Mouse (Mus musculus): ENCODE results near the gene Dnajc5. TPM values are rescaled to one million over a fixed set of nuclear protein-coding genes. Genes with fewer than 3 reads are reported as not detected.

Gene Dnajc5
- total and polyA plus RNA-seq, 2 experiments from 2014 or later = 72.6 to 190 TPM

- WGBS = 48% methylated on average over 2 of the region's 2 CpGs
- 0 out of 2 replicates have a peak, but pooled peaks have one; percentile 7 for TF ChIP-seq CTCF (IDR thresholded peaks at IDR 0.05; ENCODE audit: low read depth)
- TF ChIP-seq EP300 (IDR thresholded peaks at IDR 0.05; ENCODE audit: low read depth) = no peak
- peak overlapping the region; percentile 10; the same call in 1 of the 2 replicates for H3K4me2 ChIP-seq (ENCODE audit: low read depth, low read length)
- ATAC-seq (ENCODE audit: insufficient read depth, low read depth) (peak; percentile 83), DNase-seq (ENCODE audit: low spot score) (peak; percentile 35)
- H3K27me3 ChIP-seq (ENCODE audit: control insufficient read depth, insufficient read depth, low read length) = no peaks in the 10 kb centered on the region
- H3K4me3 ChIP-seq (ENCODE audit: low read depth, low read length) = no peak overlapping the region
- H3K4me1 ChIP-seq (ENCODE audit: control insufficient read depth, insufficient read depth) = peaks cover 8% of the 10 kb centered on the region; the same call in 1 of the 2 replicates
- H3K36me3 ChIP-seq (replicated peaks; ENCODE audit: control insufficient read depth, insufficient read depth, low read length) = 0 out of 2 replicates have a peak, but pooled peaks cover under 1% of the 10 kb centered on the region
- H3K9ac ChIP-seq (replicated peaks; ENCODE audit: low read depth, low read length) = no peak overlapping the region
- peak overlapping the region; percentile 63 for H3K27ac ChIP-seq (ENCODE audit: low read depth)
- no peaks in the 10 kb centered on the region for H3K9me3 ChIP-seq (replicated peaks; ENCODE audit: control insufficient read depth, low read length)
Measured at GRCm38 (mm10) chr2:181537444-181538047, 17.3 kb downstream of the Dnajc5 start.

DNA sequence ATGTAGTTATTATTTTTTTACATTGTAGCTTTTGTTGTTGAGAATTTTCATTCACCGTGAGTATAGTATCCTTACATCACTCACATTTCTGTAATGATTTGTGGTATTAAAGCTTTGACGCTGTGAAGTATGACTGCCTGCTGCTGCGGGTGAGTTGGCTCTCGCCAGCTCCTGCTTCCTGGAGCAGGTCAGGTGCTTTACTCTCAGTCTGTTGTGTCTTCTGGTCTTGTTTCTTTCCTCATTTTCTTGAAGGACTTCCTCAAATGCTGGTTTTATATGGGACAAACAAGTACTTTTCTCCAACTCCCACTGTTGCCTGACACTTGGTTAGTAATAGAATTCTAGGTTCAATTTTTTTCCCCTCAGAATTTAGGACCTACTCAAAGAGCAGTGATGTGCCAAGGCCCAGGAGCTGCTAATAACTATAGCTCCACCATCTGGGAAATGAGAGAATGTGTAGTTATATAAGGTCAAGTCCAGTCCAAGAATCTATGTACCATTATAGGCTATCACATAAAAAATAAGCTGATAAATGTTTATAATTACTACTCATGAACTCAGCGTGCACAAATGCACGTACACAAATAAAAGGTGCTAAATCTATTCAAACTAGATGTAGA is 21.6 kb downstream of the Dnajc5 start:
- H3K4me3 ChIP-seq (ENCODE audit: low read depth, low read length) = no peak overlapping the region
- no peak for DNase-seq (ENCODE audit: low spot score)
- 80% methylated on average over 6 of the region's 6 CpGs for WGBS
- H3K27ac ChIP-seq (ENCODE audit: low read depth) = no peak overlapping the region
- peaks cover 12% of the 10 kb centered on the region for H3K36me3 ChIP-seq (replicated peaks; ENCODE audit: control insufficient read depth, insufficient read depth, low read length)
- H3K9me3 ChIP-seq (replicated peaks; ENCODE audit: control insufficient read depth, low read length) = no peaks in the 10 kb centered on the region
- no peaks in the 10 kb centered on the region for H3K27me3 ChIP-seq (ENCODE audit: control insufficient read depth, insufficient read depth, low read length)
- no peak overlapping the region for H3K4me2 ChIP-seq (ENCODE audit: low read depth, low read length)
- peaks cover 8% of the 10 kb centered on the region; the same call in 1 of the 2 replicates for H3K4me1 ChIP-seq (ENCODE audit: control insufficient read depth, insufficient read depth)
- ATAC-seq (ENCODE audit: insufficient read depth, low read depth) = no peak
- TF ChIP-seq CTCF (IDR thresholded peaks at IDR 0.05; ENCODE audit: low read depth) = no peak
- TF ChIP-seq EP300 (IDR thresholded peaks at IDR 0.05; ENCODE audit: low read depth) = no peak
- H3K9ac ChIP-seq (replicated peaks; ENCODE audit: low read depth, low read length) = no peak overlapping the region

DNA sequence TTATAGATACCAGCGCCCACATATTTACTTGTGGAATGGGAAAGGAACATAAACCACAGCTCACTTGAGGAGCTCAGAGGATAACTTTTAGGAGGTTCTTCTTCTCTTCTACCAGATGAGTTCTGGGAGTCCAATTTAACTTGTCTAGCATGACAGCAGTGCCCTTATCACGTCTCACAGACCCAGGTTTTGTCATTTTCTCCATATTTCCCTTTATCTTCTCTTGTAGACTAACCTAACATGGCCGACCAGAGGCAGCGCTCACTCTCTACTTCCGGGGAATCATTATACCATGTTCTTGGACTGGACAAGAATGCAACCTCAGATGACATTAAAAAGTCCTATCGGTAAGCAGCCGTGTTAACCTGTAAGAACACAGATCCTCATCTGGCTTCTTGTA is 25.9 kb downstream of the Dnajc5 start:
- Histone ChIP-seq H3K4me2 (ENCODE audit: low read depth, low read length) (no peak overlapping the region), H3K9me3 (replicated peaks; ENCODE audit: control insufficient read depth, low read length) (no peaks in the 10 kb centered on the region), H3K27me3 (ENCODE audit: control insufficient read depth, insufficient read depth, low read length) (no peaks in the 10 kb centered on the region), H3K4me3 (ENCODE audit: low read depth, low read length) (no peak overlapping the region), H3K27ac (ENCODE audit: low read depth) (no peak overlapping the region), H3K4me1 (ENCODE audit: control insufficient read depth, insufficient read depth) (no peaks in the 10 kb centered on the region), H3K9ac (replicated peaks; ENCODE audit: low read depth, low read length) (no peak overlapping the region), H3K36me3 (replicated peaks; ENCODE audit: control insufficient read depth, insufficient read depth, low read length) (peaks cover 53% of the 10 kb centered on the region)
- TF ChIP-seq CTCF (IDR thresholded peaks at IDR 0.05; ENCODE audit: low read depth) (no peak), EP300 (IDR thresholded peaks at IDR 0.05; ENCODE audit: low read depth) (no peak)
- DNase-seq (ENCODE audit: low spot score) (no peak), ATAC-seq (ENCODE audit: insufficient read depth, low read depth) (no peak)
- 92% methylated on average over 7 of the region's 7 CpGs for WGBS

DNA sequence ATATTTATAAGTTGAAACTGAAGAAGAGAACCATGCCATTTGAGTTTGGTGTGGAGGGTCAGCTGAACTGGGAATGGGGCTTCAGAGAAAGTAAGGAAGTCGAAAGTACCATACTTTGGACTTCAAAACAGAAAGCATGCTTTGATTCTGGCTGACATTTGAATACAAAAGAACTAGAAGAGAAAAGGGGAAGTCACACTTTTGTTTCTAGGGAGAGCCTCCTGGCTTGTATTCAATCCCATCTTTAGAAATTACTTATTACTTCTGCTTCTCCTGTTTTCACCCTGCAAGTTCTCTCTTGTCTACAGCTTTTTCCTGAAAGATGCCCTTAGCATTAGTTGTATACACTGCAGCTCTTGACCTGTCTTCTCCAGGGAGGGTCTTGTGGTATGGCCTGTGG is 27.9 kb downstream of the Dnajc5 start:
- Histone ChIP-seq H3K4me1 (ENCODE audit: control insufficient read depth, insufficient read depth) (no peaks in the 10 kb centered on the region), H3K27ac (ENCODE audit: low read depth) (no peak overlapping the region), H3K4me2 (ENCODE audit: low read depth, low read length) (no peak overlapping the region), H3K9me3 (replicated peaks; ENCODE audit: control insufficient read depth, low read length) (no peaks in the 10 kb centered on the region), H3K4me3 (ENCODE audit: low read depth, low read length) (no peak overlapping the region), H3K9ac (replicated peaks; ENCODE audit: low read depth, low read length) (no peak overlapping the region), H3K27me3 (ENCODE audit: control insufficient read depth, insufficient read depth, low read length) (no peaks in the 10 kb centered on the region), H3K36me3 (replicated peaks; ENCODE audit: control insufficient read depth, insufficient read depth, low read length) (peaks cover 71% of the 10 kb centered on the region)
- DNase-seq (ENCODE audit: low spot score) (no peak), ATAC-seq (ENCODE audit: insufficient read depth, low read depth) (no peak)
- TF ChIP-seq EP300 (IDR thresholded peaks at IDR 0.05; ENCODE audit: low read depth) = no peak
- TF ChIP-seq CTCF (IDR thresholded peaks at IDR 0.05; ENCODE audit: low read depth) = no peak
- 79% methylated on average over 1 of the region's 1 CpGs for WGBS

DNA sequence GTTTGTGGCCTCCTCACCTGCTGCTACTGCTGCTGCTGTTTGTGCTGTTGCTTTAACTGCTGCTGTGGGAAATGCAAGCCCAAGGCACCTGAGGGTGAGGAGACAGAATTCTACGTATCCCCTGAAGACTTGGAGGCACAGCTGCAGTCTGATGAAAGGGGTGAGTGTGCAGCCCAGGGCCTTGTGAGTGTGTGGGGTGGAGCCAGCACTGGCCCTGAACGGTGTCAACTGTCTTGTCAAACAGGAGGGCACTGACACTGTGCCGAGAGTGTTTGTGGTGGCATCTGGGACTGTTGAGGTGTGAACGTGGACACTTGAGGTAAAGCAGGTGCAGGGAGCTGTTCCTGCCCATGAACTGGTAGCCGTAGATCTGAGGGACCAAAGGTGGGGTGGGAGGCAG is 28.4 kb downstream of the Dnajc5 start:
- 57% methylated on average over 5 of the region's 5 CpGs for WGBS
- H3K9me3 ChIP-seq (replicated peaks; ENCODE audit: control insufficient read depth, low read length) = no peaks in the 10 kb centered on the region
- H3K9ac ChIP-seq (replicated peaks; ENCODE audit: low read depth, low read length) = no peak overlapping the region
- ATAC-seq (ENCODE audit: insufficient read depth, low read depth) = no peak
- H3K4me1 ChIP-seq (ENCODE audit: control insufficient read depth, insufficient read depth) = no peaks in the 10 kb centered on the region
- no peak overlapping the region for H3K27ac ChIP-seq (ENCODE audit: low read depth)
- TF ChIP-seq CTCF (IDR thresholded peaks at IDR 0.05; ENCODE audit: low read depth) = no peak
- TF ChIP-seq EP300 (IDR thresholded peaks at IDR 0.05; ENCODE audit: low read depth) = no peak
- H3K4me3 ChIP-seq (ENCODE audit: low read depth, low read length) = no peak overlapping the region
- peaks cover 76% of the 10 kb centered on the region for H3K36me3 ChIP-seq (replicated peaks; ENCODE audit: control insufficient read depth, insufficient read depth, low read length)
- no peaks in the 10 kb centered on the region for H3K27me3 ChIP-seq (ENCODE audit: control insufficient read depth, insufficient read depth, low read length)
- no peak for DNase-seq (ENCODE audit: low spot score)
- no peak overlapping the region for H3K4me2 ChIP-seq (ENCODE audit: low read depth, low read length)

All from heart, postnatal 0 days (tissue).